Mouse (Mus musculus) heart, embryonic 12.5 days (tissue): ENCODE measurements around the gene Socs7. TPM values are rescaled to one million over a fixed set of nuclear protein-coding genes. Genes with fewer than 3 reads are reported as not detected.
A peak's percentile ranks its signal among the peaks of the same experiment; 100 is the strongest.

Experiments
- ATAC-seq: fragments of 200-750 bp; cut with Nextera tagmentation; 2 replicates; pipeline ENCODE4 v1.8.0; 2017; ENCODE audit warnings: moderate TSS enrichment, moderate library complexity; ENCODE audit not compliant: insufficient number of reproducible peaks, low FRiP score
- H3K27ac ChIP-seq: fragments of 300-500 bp; sonication (generic); 2 replicates; pipeline ENCODE4 v1.5.1; 2016; ENCODE audit warnings: mild to moderate bottlenecking, moderate library complexity; ENCODE audit not compliant: poor library complexity, severe bottlenecking
- H3K27me3 ChIP-seq: fragments of 300-500 bp; sonication (generic); replicated peaks from 2 replicates; pipeline ENCODE4 v1.6.1; 2016; ENCODE audit warnings: mild to moderate bottlenecking, moderate library complexity
- H3K36me3 ChIP-seq: fragments of 300-500 bp; sonication (generic); 2 replicates; pipeline ENCODE4 v1.6.1; 2016; ENCODE audit warnings: mild to moderate bottlenecking, moderate library complexity
- H3K4me1 ChIP-seq: fragments of 300-500 bp; sonication (generic); replicated peaks from 2 replicates; pipeline ENCODE4 v1.6.1; 2016; ENCODE audit warnings: mild to moderate bottlenecking
- H3K4me2 ChIP-seq: fragments of 300-500 bp; sonication (generic); 2 replicates; pipeline ENCODE4 v1.6.1; 2016; ENCODE audit warnings: mild to moderate bottlenecking, moderate library complexity
- H3K4me3 ChIP-seq: fragments of 300-500 bp; sonication (generic); 2 replicates; pipeline ENCODE4 v1.5.1; 2016; ENCODE audit warnings: mild to moderate bottlenecking
- H3K9ac ChIP-seq: fragments of 300-500 bp; sonication (generic); 2 replicates; pipeline ENCODE4 v1.6.1; 2016; ENCODE audit warnings: mild to moderate bottlenecking, moderate library complexity
- H3K9me3 ChIP-seq: fragments of 300-500 bp; sonication (generic); replicated peaks from 2 replicates; pipeline ENCODE4 v1.6.1; 2016; ENCODE audit warnings: mild to moderate bottlenecking, moderate library complexity
- WGBS: fragments of 180-500 bp; shearing (Covaris S2); methylation state at CpG from one replicate; pipeline ENCODE4 v1.1.7; 2016; 5-methylcytosine and 5-hydroxymethylcytosine counted together
- polyA plus RNA-seq: library from polyadenylated mRNA; unstranded; fragments of >200 nt; fragmentation: Nextera tagmentation; extraction: Ambion mirVana; gene quantifications from 2 replicates; pipeline ENCODE4 v1.2.1, GENCODE M21; 2016

The Socs7 gene
- polyA plus RNA-seq, 1 experiment from 2014 or later, result 5.4 TPM

DNA sequence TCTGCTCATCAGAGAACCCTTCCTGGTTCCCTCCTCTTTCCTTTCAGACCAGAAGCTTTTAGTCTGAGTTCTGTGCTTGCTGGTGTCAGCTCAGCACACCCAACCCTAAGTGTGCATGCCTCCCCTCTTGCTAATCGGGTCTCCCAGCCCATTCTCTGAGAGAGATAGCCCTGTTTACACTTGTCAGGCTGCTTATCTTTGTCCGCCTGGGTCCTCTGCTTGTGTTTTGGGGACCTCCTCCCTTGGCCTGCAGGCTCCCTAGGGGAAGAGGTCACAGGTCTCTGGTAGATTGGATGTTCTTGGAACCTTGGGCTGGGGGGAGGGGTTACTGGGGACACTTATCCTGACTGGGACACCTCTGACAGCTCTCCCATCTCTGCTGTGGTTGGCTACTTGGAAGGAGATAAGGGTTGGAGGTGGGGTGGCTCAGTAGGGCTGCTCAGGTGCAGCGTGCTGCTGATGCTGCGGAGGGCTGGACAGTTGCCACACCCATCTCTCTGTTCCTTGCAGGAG, 83.7 kb downstream of the Socs7 start:
- 35% methylated on average over 4 of the region's 4 CpGs for WGBS
- peak overlapping the region; percentile 10; the same call in 1 of the 2 replicates for H3K4me3 ChIP-seq
- H3K9ac ChIP-seq, result peak overlapping the region; percentile 53
- H3K27me3 ChIP-seq, result no peaks in the 10 kb centered on the region
- peak; percentile 78 for ATAC-seq
- H3K36me3 ChIP-seq, result peaks cover 79% of the 10 kb centered on the region
- no peaks in the 10 kb centered on the region for H3K9me3 ChIP-seq
- peak overlapping the region; percentile 86 for H3K4me2 ChIP-seq
- H3K27ac ChIP-seq, result peak overlapping the region; percentile 74
- peaks cover 76% of the 10 kb centered on the region for H3K4me1 ChIP-seq

DNA sequence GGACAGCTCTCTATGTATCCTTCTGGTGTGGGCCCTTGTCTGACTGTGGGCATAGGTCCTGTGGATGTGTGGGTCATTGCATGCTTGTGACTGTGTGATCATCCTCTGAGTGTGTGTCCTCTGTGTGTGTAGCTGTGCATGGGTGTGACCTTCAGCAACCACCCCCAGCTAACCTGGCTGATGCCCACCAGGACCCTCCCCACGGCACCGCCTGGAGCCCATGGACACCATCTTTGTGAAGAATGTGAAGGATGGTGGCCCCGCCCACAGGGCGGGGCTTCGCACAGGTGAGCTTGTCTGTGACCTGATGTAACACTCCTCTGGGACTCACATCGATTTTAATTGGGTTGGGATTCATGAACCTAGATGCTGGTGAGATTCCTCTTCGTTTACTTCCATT, 85.6 kb downstream of the Socs7 start:
- Histone ChIP-seq H3K27ac (no peak overlapping the region), H3K36me3 (peaks cover 96% of the 10 kb centered on the region), H3K4me2 (peak overlapping the region; percentile 34), H3K9ac (no peak overlapping the region), H3K4me3 (no peak overlapping the region), H3K9me3 (no peaks in the 10 kb centered on the region), H3K4me1 (peaks cover 61% of the 10 kb centered on the region), H3K27me3 (no peaks in the 10 kb centered on the region)
- 78% methylated on average over 7 of the region's 7 CpGs for WGBS
- no peak for ATAC-seq

Other genes starting within 250 kb of the Socs7 start
- not detected in 2 replicates for gene Tbx21, start 247.2 kb upstream of the Socs7 start, polyA plus RNA-seq
- 10.6 and 12.6 TPM in 2 replicates for gene Tbkbp1, start 211.1 kb upstream of the Socs7 start, polyA plus RNA-seq
- 41.7 and 45.4 TPM in 2 replicates for gene Kpnb1, start 174.7 kb upstream of the Socs7 start, polyA plus RNA-seq
- 87.8 and 95.3 TPM in 2 replicates for gene Npepps, start 81.9 kb upstream of the Socs7 start, polyA plus RNA-seq
- 62.7 and 63.4 TPM in 2 replicates for gene Mrpl45, start 46.8 kb upstream of the Socs7 start, polyA plus RNA-seq
- gene Gpr179, start 10.5 kb upstream of the Socs7 start, polyA plus RNA-seq, result 0.06 and 0.08 TPM in 2 replicates
- 12.4 and 12.5 TPM in 2 replicates for gene Arhgap23, start 53.0 kb downstream of the Socs7 start, polyA plus RNA-seq
- 0.90 and 1.00 TPM in 2 replicates for gene 4933428G20Rik, start 137.8 kb downstream of the Socs7 start, polyA plus RNA-seq
- gene Srcin1, start 213.6 kb downstream of the Socs7 start, polyA plus RNA-seq, result 0.09 TPM in 1 of 2 replicates, not detected in the other